Mouse (Mus musculus): ENCODE measurements around the gene Cd59b. TPM values are rescaled to one million over a fixed set of nuclear protein-coding genes. Genes with fewer than 3 reads are reported as not detected.
A peak's percentile ranks its signal among the peaks of the same experiment; 100 is the strongest.
"Not testable (repeated sequence)": the region's sequence is repeated elsewhere in the genome, so short reads cannot be mapped to it uniquely, and the experiment has no call there.

The Cd59b gene
- polyA plus RNA-seq, 1 experiment from 2014 or later, result 5.3 TPM

DNA sequence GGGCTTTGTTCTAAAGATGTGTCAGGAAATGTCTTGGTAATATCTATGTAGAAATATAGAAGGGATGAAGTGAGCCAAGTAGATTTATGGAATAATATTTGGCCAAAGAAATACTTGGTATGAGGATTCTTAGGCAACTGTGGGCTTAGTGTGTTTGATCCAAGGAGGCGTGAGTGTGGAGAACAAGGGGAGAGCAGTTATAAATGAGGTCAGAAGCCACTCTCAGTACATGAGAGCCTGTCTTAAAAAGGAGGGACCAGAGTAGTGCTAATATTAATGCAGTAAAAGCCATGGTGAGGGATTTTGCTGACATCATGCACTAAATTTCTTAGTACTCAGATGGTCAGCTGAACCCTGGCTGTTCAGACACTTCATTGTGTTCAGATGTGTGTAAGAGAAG, 11.3 kb upstream of the Cd59b start:
- WGBS, result 95% methylated on average over 1 of the region's 1 CpGs
- peaks cover 48% of the 10 kb centered on the region for H3K36me3 ChIP-seq (ENCODE audit: control insufficient read depth, insufficient read depth, low read length)

DNA sequence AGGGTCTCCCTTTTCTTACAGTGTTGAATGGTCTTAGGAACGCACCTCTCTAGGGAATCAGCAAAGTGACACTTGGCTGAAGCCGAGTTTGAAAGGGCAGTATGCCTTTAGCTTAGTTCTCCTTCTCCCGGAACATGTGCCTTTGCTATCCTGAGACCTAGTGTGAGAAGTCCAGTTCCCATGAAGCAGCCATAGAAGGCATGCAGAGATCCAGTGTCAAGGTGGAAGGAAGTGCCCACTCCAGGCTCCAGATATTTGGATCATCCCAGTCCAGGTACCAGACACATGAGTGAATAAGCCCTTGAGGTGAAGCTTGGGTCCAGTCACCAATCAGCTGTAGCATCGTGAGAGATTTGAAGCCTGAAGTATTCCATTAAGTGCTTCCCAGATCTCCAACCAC, 10.7 kb upstream of the Cd59b start:
- Histone ChIP-seq H3K27ac (replicated peaks; ENCODE audit: low read depth, low read length) (no peak overlapping the region), H3K9ac (ENCODE audit: low read depth, low read length) (no peak overlapping the region), H3K9me3 (ENCODE audit: control insufficient read depth, low read length) (no peaks in the 10 kb centered on the region), H3K4me1 (ENCODE audit: control insufficient read depth, insufficient read depth, low read length) (no peaks in the 10 kb centered on the region), H3K4me3 (ENCODE audit: low read depth, low read length) (no peak overlapping the region), H3K4me2 (ENCODE audit: low read depth, low read length) (no peak overlapping the region), H3K36me3 (ENCODE audit: control insufficient read depth, insufficient read depth, low read length) (peaks cover 42% of the 10 kb centered on the region), H3K27me3 (replicated peaks; ENCODE audit: control insufficient read depth, insufficient read depth, low read length) (no peaks in the 10 kb centered on the region)
- no peak for ATAC-seq (ENCODE audit: low read depth)
- DNase-seq (ENCODE audit: low spot score), result no peak
- WGBS, result 90% methylated on average over 4 of the region's 4 CpGs

More for the DNA sequence above, 11.3 kb upstream of the Cd59b start:
- no peak for ATAC-seq (ENCODE audit: low read depth)
- H3K4me2 ChIP-seq (ENCODE audit: low read depth, low read length), result no peak overlapping the region
- no peak overlapping the region for H3K4me3 ChIP-seq (ENCODE audit: low read depth, low read length)
- no peaks in the 10 kb centered on the region for H3K9me3 ChIP-seq (ENCODE audit: control insufficient read depth, low read length)
- H3K27ac ChIP-seq (replicated peaks; ENCODE audit: low read depth, low read length), result no peak overlapping the region
- no peak for DNase-seq (ENCODE audit: low spot score)
- H3K27me3 ChIP-seq (replicated peaks; ENCODE audit: control insufficient read depth, insufficient read depth, low read length), result no peaks in the 10 kb centered on the region
- no peaks in the 10 kb centered on the region for H3K4me1 ChIP-seq (ENCODE audit: control insufficient read depth, insufficient read depth, low read length)
- H3K9ac ChIP-seq (ENCODE audit: low read depth, low read length), result no peak overlapping the region

DNA sequence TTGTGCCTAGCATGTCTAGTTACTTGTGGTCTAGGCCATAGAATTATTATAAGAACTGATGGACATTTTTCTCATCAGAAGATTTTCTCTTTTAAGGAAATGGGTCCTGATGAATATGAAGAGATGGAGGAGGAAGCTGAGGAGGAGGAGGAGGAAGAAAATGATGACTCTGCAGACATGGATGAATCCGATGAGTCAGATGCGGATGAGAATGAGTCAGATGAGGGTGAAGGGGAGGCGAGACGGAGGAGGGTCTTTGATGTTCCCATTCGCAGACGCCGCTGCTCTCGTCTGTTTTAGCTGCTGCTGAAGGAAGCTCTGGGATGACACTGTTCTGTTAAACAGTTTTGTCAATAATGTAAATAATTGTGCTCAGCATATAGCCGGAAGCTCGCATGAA, 9.9 kb upstream of the Cd59b start:
- no peak for ATAC-seq (ENCODE audit: low read depth)

DNA sequence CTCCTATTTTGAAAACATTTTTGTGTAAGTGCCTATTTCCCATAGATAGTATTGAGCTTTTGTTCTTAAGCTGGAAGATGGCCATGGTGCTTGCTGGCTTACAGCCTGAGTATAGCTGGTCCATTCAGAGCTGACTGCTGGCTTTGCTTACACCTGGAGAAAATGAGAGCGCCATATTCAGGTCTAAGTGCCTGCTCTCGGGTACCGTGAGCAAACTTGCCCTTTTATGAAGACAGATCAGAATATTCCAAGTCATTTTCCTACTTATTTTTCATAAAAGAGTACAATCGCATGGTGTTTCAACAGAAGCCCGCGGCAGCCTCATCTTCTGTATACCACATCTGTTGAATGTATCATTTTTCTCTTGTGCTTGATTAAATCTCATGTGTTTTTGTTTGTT, 8.7 kb upstream of the Cd59b start:
- H3K36me3 ChIP-seq (ENCODE audit: control insufficient read depth, insufficient read depth, low read length), result peaks cover 26% of the 10 kb centered on the region
- no peak overlapping the region for H3K4me2 ChIP-seq (ENCODE audit: low read depth, low read length)
- 97% methylated on average over 6 of the region's 6 CpGs for WGBS
- H3K27me3 ChIP-seq (replicated peaks; ENCODE audit: control insufficient read depth, insufficient read depth, low read length), result no peaks in the 10 kb centered on the region
- H3K4me3 ChIP-seq (ENCODE audit: low read depth, low read length), result no peak overlapping the region
- ATAC-seq (ENCODE audit: low read depth), result no peak
- H3K9ac ChIP-seq (ENCODE audit: low read depth, low read length), result no peak overlapping the region
- H3K27ac ChIP-seq (replicated peaks; ENCODE audit: low read depth, low read length), result no peak overlapping the region
- no peaks in the 10 kb centered on the region for H3K4me1 ChIP-seq (ENCODE audit: control insufficient read depth, insufficient read depth, low read length)
- H3K9me3 ChIP-seq (ENCODE audit: control insufficient read depth, low read length), result no peaks in the 10 kb centered on the region
- DNase-seq (ENCODE audit: low spot score), result no peak

More for the DNA sequence above, 9.9 kb upstream of the Cd59b start:
- no peaks in the 10 kb centered on the region for H3K27me3 ChIP-seq (replicated peaks; ENCODE audit: control insufficient read depth, insufficient read depth, low read length)
- no peak overlapping the region for H3K9ac ChIP-seq (ENCODE audit: low read depth, low read length)
- H3K36me3 ChIP-seq (ENCODE audit: control insufficient read depth, insufficient read depth, low read length), result peaks cover 34% of the 10 kb centered on the region
- H3K4me2 ChIP-seq (ENCODE audit: low read depth, low read length), result no peak overlapping the region
- DNase-seq (ENCODE audit: low spot score), result no peak
- H3K27ac ChIP-seq (replicated peaks; ENCODE audit: low read depth, low read length), result no peak overlapping the region
- no peak overlapping the region for H3K4me3 ChIP-seq (ENCODE audit: low read depth, low read length)
- H3K4me1 ChIP-seq (ENCODE audit: control insufficient read depth, insufficient read depth, low read length), result no peaks in the 10 kb centered on the region
- 72% methylated on average over 10 of the region's 10 CpGs for WGBS
- no peaks in the 10 kb centered on the region for H3K9me3 ChIP-seq (ENCODE audit: control insufficient read depth, low read length)

DNA sequence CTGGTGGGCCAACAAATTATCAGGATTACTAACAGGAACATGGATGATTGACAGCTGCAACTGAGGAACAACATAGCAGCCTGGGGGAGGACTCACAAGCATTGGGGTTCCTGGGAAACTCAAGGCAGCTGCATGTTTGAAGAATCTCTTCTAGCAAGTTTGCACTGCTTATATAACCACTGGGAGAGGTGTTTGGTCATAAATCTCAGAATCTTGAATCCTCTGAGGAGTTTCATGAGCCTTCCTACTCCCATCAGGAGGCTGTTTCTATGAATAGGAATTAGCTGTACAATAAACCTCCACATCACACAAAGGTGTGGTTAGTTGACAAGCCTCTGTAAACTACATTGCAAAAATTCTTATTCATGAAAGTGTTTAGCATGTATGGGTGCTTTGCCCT, 7.0 kb upstream of the Cd59b start:
- Histone ChIP-seq H3K36me3 (ENCODE audit: control insufficient read depth, insufficient read depth, low read length) (peaks cover 26% of the 10 kb centered on the region), H3K4me1 (ENCODE audit: control insufficient read depth, insufficient read depth, low read length) (no peaks in the 10 kb centered on the region)
- no peak for ATAC-seq (ENCODE audit: low read depth)

DNA sequence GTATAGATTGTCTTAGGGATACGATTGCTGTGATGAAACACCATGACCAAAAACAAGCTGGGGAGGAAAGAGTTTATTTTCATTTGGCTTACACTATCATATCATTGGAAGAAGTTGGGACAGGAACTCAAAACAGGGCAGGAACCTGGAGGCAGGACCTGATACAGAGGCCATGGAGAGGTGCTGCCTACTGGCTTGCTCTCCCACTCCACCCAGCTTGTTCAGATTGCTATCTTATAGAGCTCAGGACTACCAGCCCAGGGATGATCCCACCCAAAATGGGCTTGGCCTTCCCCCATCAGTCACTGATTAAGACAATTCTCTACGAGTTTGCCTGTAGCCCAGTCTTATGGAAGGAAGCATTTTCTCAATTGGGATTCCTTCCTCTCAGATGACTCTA, 5.5 kb upstream of the Cd59b start:
- Histone ChIP-seq H3K9me3 (ENCODE audit: control insufficient read depth, low read length) (no peaks in the 10 kb centered on the region), H3K36me3 (ENCODE audit: control insufficient read depth, insufficient read depth, low read length) (peaks cover 23% of the 10 kb centered on the region), H3K9ac (ENCODE audit: low read depth, low read length) (no peak overlapping the region), H3K4me2 (ENCODE audit: low read depth, low read length) (no peak overlapping the region), H3K27ac (replicated peaks; ENCODE audit: low read depth, low read length) (no peak overlapping the region), H3K4me1 (ENCODE audit: control insufficient read depth, insufficient read depth, low read length) (no peaks in the 10 kb centered on the region), H3K4me3 (ENCODE audit: low read depth, low read length) (no peak overlapping the region), H3K27me3 (replicated peaks; ENCODE audit: control insufficient read depth, insufficient read depth, low read length) (no peaks in the 10 kb centered on the region)
- DNase-seq (ENCODE audit: low spot score) (no peak), ATAC-seq (ENCODE audit: low read depth) (no peak)
- WGBS, result 84% methylated on average over 2 of the region's 2 CpGs

More for the DNA sequence above, 7.0 kb upstream of the Cd59b start:
- DNase-seq (ENCODE audit: low spot score), result peak; percentile 42
- Histone ChIP-seq H3K9me3 (ENCODE audit: control insufficient read depth, low read length) (no peaks in the 10 kb centered on the region), H3K4me3 (ENCODE audit: low read depth, low read length) (no peak overlapping the region), H3K4me2 (ENCODE audit: low read depth, low read length) (no peak overlapping the region), H3K27me3 (replicated peaks; ENCODE audit: control insufficient read depth, insufficient read depth, low read length) (no peaks in the 10 kb centered on the region), H3K9ac (ENCODE audit: low read depth, low read length) (no peak overlapping the region), H3K27ac (replicated peaks; ENCODE audit: low read depth, low read length) (no peak overlapping the region)

DNA sequence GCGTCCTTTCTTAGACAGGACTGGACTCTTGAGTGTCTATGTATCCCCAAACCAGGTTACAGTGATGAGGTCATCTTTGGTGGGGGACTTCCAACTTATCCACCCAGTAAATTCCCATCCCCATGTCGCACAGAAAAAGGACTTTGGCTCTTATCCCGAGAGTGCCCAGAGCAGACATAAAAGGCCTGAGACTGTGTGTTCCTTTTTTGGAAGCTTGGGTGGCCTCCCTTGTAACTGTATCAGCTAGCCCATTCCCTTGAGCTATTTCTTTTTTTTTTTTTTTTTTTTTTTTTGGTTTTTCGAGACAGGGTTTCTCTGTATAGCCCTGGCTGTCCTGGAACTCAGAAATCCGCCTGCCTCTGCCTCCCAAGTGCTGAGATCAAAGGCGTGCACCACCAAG, 4.1 kb upstream of the Cd59b start, which contains the start of gene Gm10912:
TSS of gene Gm10912 (plus strand) at position 301 of the 400 bp plus-strand sequence.
- peaks cover 14% of the 10 kb centered on the region; the same call in 1 of the 2 replicates for H3K36me3 ChIP-seq (ENCODE audit: control insufficient read depth, insufficient read depth, low read length)
- H3K27me3 ChIP-seq (replicated peaks; ENCODE audit: control insufficient read depth, insufficient read depth, low read length); H3K9me3 ChIP-seq (ENCODE audit: control insufficient read depth, low read length); H3K4me2 ChIP-seq (ENCODE audit: low read depth, low read length); H3K4me3 ChIP-seq (ENCODE audit: low read depth, low read length); H3K9ac ChIP-seq (ENCODE audit: low read depth, low read length); DNase-seq (ENCODE audit: low spot score); ATAC-seq (ENCODE audit: low read depth); H3K4me1 ChIP-seq (ENCODE audit: control insufficient read depth, insufficient read depth, low read length); H3K27ac ChIP-seq (replicated peaks; ENCODE audit: low read depth, low read length): not testable (repeated sequence)
- 92% methylated on average over 5 of the region's 6 CpGs for WGBS

DNA sequence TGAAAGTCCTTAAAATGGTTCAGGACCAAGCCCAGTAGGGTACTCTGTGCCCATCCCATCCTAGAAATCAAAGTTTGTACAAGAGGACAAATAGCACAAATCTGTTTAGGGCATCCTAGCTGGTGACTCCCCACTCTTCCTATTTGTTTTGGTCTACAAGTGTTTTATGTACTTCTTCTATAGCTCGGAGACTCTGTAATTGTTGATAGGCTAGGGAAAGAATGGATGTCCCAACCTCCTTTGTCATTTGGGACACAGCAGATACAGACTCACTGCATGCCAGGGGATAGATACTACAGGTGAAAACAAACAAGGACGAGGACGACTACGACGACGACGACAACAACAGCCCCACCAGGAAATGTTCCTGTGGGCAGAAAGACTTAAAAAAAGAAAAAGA, 1.2 kb upstream of the Cd59b start, which contains the start of gene Gm10799:
TSS of gene Gm10799 (minus strand) at position 101 of the 400 bp plus-strand sequence.
- not testable (repeated sequence) for H3K4me1 ChIP-seq (ENCODE audit: control insufficient read depth, insufficient read depth, low read length); H3K4me2 ChIP-seq (ENCODE audit: low read depth, low read length); ATAC-seq (ENCODE audit: low read depth); H3K27ac ChIP-seq (replicated peaks; ENCODE audit: low read depth, low read length); H3K27me3 ChIP-seq (replicated peaks; ENCODE audit: control insufficient read depth, insufficient read depth, low read length); H3K9me3 ChIP-seq (ENCODE audit: control insufficient read depth, low read length); H3K36me3 ChIP-seq (ENCODE audit: control insufficient read depth, insufficient read depth, low read length); H3K9ac ChIP-seq (ENCODE audit: low read depth, low read length); H3K4me3 ChIP-seq (ENCODE audit: low read depth, low read length); DNase-seq (ENCODE audit: low spot score)
- WGBS, result 78% methylated on average over 7 of the region's 7 CpGs

DNA sequence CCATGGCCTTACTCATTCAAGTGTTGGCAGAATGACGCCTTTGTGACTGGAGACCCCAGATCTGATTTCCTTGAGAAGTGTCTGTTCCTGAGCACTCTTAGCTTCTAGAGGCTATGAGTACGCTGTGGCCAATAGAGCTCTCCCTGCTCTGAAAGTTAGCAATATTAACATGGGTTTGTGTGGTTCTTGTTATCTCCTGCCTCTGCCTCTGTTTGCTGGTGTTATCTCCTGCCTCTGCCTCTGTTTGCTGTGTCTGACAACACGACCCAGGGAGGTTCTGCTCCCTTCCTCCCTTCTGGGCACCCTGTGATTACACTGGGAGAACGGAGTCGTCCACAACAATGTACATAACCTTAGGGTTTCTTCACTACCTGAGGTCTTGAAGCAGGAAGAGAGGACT, 8.6 kb downstream of the Cd59b start:
- not testable (repeated sequence) for H3K9me3 ChIP-seq (ENCODE audit: control insufficient read depth, low read length); ATAC-seq (ENCODE audit: low read depth); H3K4me3 ChIP-seq (ENCODE audit: low read depth, low read length); H3K4me1 ChIP-seq (ENCODE audit: control insufficient read depth, insufficient read depth, low read length); H3K9ac ChIP-seq (ENCODE audit: low read depth, low read length); DNase-seq (ENCODE audit: low spot score); H3K36me3 ChIP-seq (ENCODE audit: control insufficient read depth, insufficient read depth, low read length); H3K27ac ChIP-seq (replicated peaks; ENCODE audit: low read depth, low read length); H3K27me3 ChIP-seq (replicated peaks; ENCODE audit: control insufficient read depth, insufficient read depth, low read length); H3K4me2 ChIP-seq (ENCODE audit: low read depth, low read length)
- WGBS, result 69% methylated on average over 5 of the region's 5 CpGs

All from embryonic facial prominence, embryonic 14.5 days (tissue).